ENCODE assay signal across 7 mouse cellular contexts in genomic region chr7:127027885-127028284, GRCm38 (mm10). TPM values are rescaled to one million over a fixed set of nuclear protein-coding genes. Genes with fewer than 3 reads are reported as not detected.
A peak's percentile ranks its signal among the peaks of the same experiment; 100 is the strongest.
DNase-seq lines count a peak whose midpoint lies in the region; ATAC-seq and TF ChIP-seq lines count a peak whose summit lies in the region.

No protein-coding gene starts in this region.

- TF ChIP-seq CTCF in embryonic fibroblast, embryonic 13.5 days (IDR thresholded peaks at IDR 0.05; ENCODE audit: borderline replicate concordance, insufficient read depth, low read length), result no peak
- no peak for TF ChIP-seq CTCF in olfactory bulb, adult 2 months (IDR thresholded peaks at IDR 0.05; ENCODE audit: insufficient read depth, low read depth, low read length)

- no peak for DNase-seq in lung, postnatal 25 days (ENCODE audit: low spot score)
- no peak for DNase-seq in limb, embryonic 10.5 days (ENCODE audit: low spot score)
- no peak for DNase-seq in right cerebral cortex, adult 18-20 months
- DNase-seq in right cerebral cortex, postnatal 14 days, result no peak

- peak overlapping the region; percentile 99 for H3K27ac ChIP-seq in lung, embryonic 15.5 days
- H3K27ac ChIP-seq in embryonic fibroblast, embryonic 13.5 days (ENCODE audit: insufficient read depth, low read length), result peak overlapping the region; percentile 84
- peak overlapping the region; percentile 99 for H3K27ac ChIP-seq in limb, embryonic 10.5 days
- peak overlapping the region; percentile 94 for H3K27ac ChIP-seq in olfactory bulb, adult 2 months (ENCODE audit: insufficient read depth, low read depth, low read length)

- peaks cover 30% of the 10 kb centered on the region for H3K4me1 ChIP-seq in lung, embryonic 15.5 days
- H3K4me1 ChIP-seq in embryonic fibroblast, embryonic 13.5 days (ENCODE audit: control insufficient read depth, insufficient read depth, low read length), result peaks cover 4% of the 10 kb centered on the region; the same call in 1 of the 2 replicates
- H3K4me1 ChIP-seq in limb, embryonic 10.5 days, result peaks cover 33% of the 10 kb centered on the region
- H3K4me1 ChIP-seq in olfactory bulb, adult 2 months (ENCODE audit: control insufficient read depth, insufficient read depth, low read length), result peaks cover 33% of the 10 kb centered on the region

- TF ChIP-seq POLR2A in embryonic fibroblast, embryonic 13.5 days (IDR thresholded peaks at IDR 0.05; ENCODE audit: low read depth, low read length), result no peak
- no peak for TF ChIP-seq POLR2A in olfactory bulb, adult 2 months (IDR thresholded peaks at IDR 0.05; ENCODE audit: insufficient read depth, low read depth, low read length)

- H3K9ac ChIP-seq in lung, embryonic 15.5 days, result peak overlapping the region; percentile 51

- 48% methylated on average over 8 of the region's 8 CpGs for WGBS in lung, embryonic 15.5 days
- 78% methylated on average over 8 of the region's 8 CpGs for WGBS in limb, embryonic 10.5 days
- 25% methylated on average over 8 of the region's 8 CpGs for WGBS in olfactory bulb, adult 2 months

- no peaks in the 10 kb centered on the region for H3K27me3 ChIP-seq in lung, embryonic 15.5 days
- H3K27me3 ChIP-seq in limb, embryonic 10.5 days (ENCODE audit: low read depth, poor library complexity, severe bottlenecking), result no peaks in the 10 kb centered on the region

- peak overlapping the region; percentile 86 for H3K4me3 ChIP-seq in lung, embryonic 15.5 days
- H3K4me3 ChIP-seq in embryonic fibroblast, embryonic 13.5 days (ENCODE audit: insufficient read depth, low read length), result peak overlapping the region; percentile 25
- H3K4me3 ChIP-seq in limb, embryonic 10.5 days, result peak overlapping the region; percentile 83
- peak overlapping the region; percentile 57 for H3K4me3 ChIP-seq in olfactory bulb, adult 2 months (ENCODE audit: insufficient read depth, low read depth, low read length)

- H3K9me3 ChIP-seq in lung, embryonic 15.5 days, result no peaks in the 10 kb centered on the region
- H3K9me3 ChIP-seq in limb, embryonic 10.5 days (replicated peaks), result no peaks in the 10 kb centered on the region

- H3K4me2 ChIP-seq in lung, embryonic 15.5 days, result peak overlapping the region; percentile 68

- no peak for ATAC-seq in lung, embryonic 15.5 days (ENCODE audit: borderline replicate concordance, extremely low read depth, low FRiP score, low TSS enrichment)

- peaks cover 62% of the 10 kb centered on the region for H3K36me3 ChIP-seq in lung, embryonic 15.5 days
- H3K36me3 ChIP-seq in limb, embryonic 10.5 days, result peaks cover 86% of the 10 kb centered on the region

RNA-seq across cellular contexts. Expression of gene Maz, which starts 1.0 kb away (rescaled TPM):
- polyA plus RNA-seq in lung, embryonic 15.5 days (2015; fragmentation: Nextera tagmentation; extraction: Ambion mirVana), result 73.0 and 73.3 TPM in 2 replicates
- 86.9 and 127 TPM in 2 replicates for polyA plus RNA-seq in embryonic fibroblast, embryonic 13.5 days (2011; ENCODE audit: insufficient read length, low read depth, missing spikeins)
- polyA plus RNA-seq in limb, embryonic 10.5 days (2016; fragmentation: Nextera tagmentation; extraction: Ambion mirVana), result 86.0 and 88.1 TPM in 2 replicates
- 437 and 572 TPM in 2 replicates for polyA plus RNA-seq in olfactory bulb, adult 2 months (2012; ENCODE audit: insufficient read depth, insufficient read length, low replicate concordance, missing spikeins)

RNA-seq across cellular contexts. Expression of gene Prrt2, which starts 6.9 kb away (rescaled TPM):
- 3.0 and 3.9 TPM in 2 replicates for polyA plus RNA-seq in lung, embryonic 15.5 days (2015; fragmentation: Nextera tagmentation; extraction: Ambion mirVana)
- polyA plus RNA-seq in embryonic fibroblast, embryonic 13.5 days (2011; ENCODE audit: insufficient read length, low read depth, missing spikeins), result 3.1 and 15.3 TPM in 2 replicates
- 2.9 and 4.4 TPM in 2 replicates for polyA plus RNA-seq in limb, embryonic 10.5 days (2016; fragmentation: Nextera tagmentation; extraction: Ambion mirVana)
- not detected in 2 replicates for polyA plus RNA-seq in olfactory bulb, adult 2 months (2012; ENCODE audit: insufficient read depth, insufficient read length, low replicate concordance, missing spikeins)

RNA-seq across cellular contexts. Expression of gene Gm42742, which starts 7.0 kb away (rescaled TPM):
- 23.7 and 46.1 TPM in 2 replicates for polyA plus RNA-seq in lung, embryonic 15.5 days (2015; fragmentation: Nextera tagmentation; extraction: Ambion mirVana)
- 13.5 and 15.7 TPM in 2 replicates for polyA plus RNA-seq in embryonic fibroblast, embryonic 13.5 days (2011; ENCODE audit: insufficient read length, low read depth, missing spikeins)
- 30.8 and 44.7 TPM in 2 replicates for polyA plus RNA-seq in limb, embryonic 10.5 days (2016; fragmentation: Nextera tagmentation; extraction: Ambion mirVana)
- polyA plus RNA-seq in olfactory bulb, adult 2 months (2012; ENCODE audit: insufficient read depth, insufficient read length, low replicate concordance, missing spikeins), result not detected in 2 replicates

RNA-seq across cellular contexts. Expression of gene Pagr1a, which starts 10.7 kb away (rescaled TPM):
- 63.5 and 86.1 TPM in 2 replicates for polyA plus RNA-seq in lung, embryonic 15.5 days (2015; fragmentation: Nextera tagmentation; extraction: Ambion mirVana)
- polyA plus RNA-seq in embryonic fibroblast, embryonic 13.5 days (2011; ENCODE audit: insufficient read length, low read depth, missing spikeins), result 14.0 and 14.3 TPM in 2 replicates
- 88.5 and 95.0 TPM in 2 replicates for polyA plus RNA-seq in limb, embryonic 10.5 days (2016; fragmentation: Nextera tagmentation; extraction: Ambion mirVana)
- polyA plus RNA-seq in olfactory bulb, adult 2 months (2012; ENCODE audit: insufficient read depth, insufficient read length, low replicate concordance, missing spikeins), result not detected in 2 replicates

RNA-seq across cellular contexts. Expression of gene Pagr1b, which starts 11.6 kb away (rescaled TPM):
- not detected in 2 replicates for polyA plus RNA-seq in lung, embryonic 15.5 days (2015; fragmentation: Nextera tagmentation; extraction: Ambion mirVana)
- polyA plus RNA-seq in embryonic fibroblast, embryonic 13.5 days (2011; ENCODE audit: insufficient read length, low read depth, missing spikeins), result 21.7 and 25.6 TPM in 2 replicates
- polyA plus RNA-seq in limb, embryonic 10.5 days (2016; fragmentation: Nextera tagmentation; extraction: Ambion mirVana), result 0.90 TPM in 1 of 2 replicates, not detected in the other
- polyA plus RNA-seq in olfactory bulb, adult 2 months (2012; ENCODE audit: insufficient read depth, insufficient read length, low replicate concordance, missing spikeins), result not detected in 2 replicates

Comparison
In these comparisons a context has a peak if more than half of its experiments do, and no peak if none do; other contexts are left out.
1. H3K4me3 ChIP-seq: peak in every context shown above with its lines; median percentile 86 in lung, embryonic 15.5 days; 83 in limb, embryonic 10.5 days; 57 in olfactory bulb, adult 2 months; 25 in embryonic fibroblast, embryonic 13.5 days.
2. RNA of gene Gm42742, which starts 7.0 kb away (polyA plus RNA-seq): 30.8 to 44.7 TPM in limb, embryonic 10.5 days, 23.7 to 46.1 TPM in lung, embryonic 15.5 days and 13.5 to 15.7 TPM in embryonic fibroblast, embryonic 13.5 days; not detected in olfactory bulb, adult 2 months; every median in the first group is over 10 times any median in the second.
3. Peak in every context shown above with its lines, with median percentiles within 50 percentile points of each other: H3K27ac ChIP-seq.